Mouse (Mus musculus) liver (tissue): ENCODE data around the gene Gm20661.
A peak's percentile ranks its signal among the peaks of the same experiment; 100 is the strongest.
"Not testable (repeated sequence)": the region's sequence is repeated elsewhere in the genome, so short reads cannot be mapped to it uniquely, and the experiment has no call there.

Source experiments
- DNase-seq: peaks from one replicate; pipeline ENCODE4 v3.0.0-alpha.2; 2020; ENCODE audit warnings: mixed read lengths

The Gm20661 gene

GRCm38 (mm10) chr9:108001922-108002770, 19.3 kb downstream of the Gm20661 start, which contains the start of gene Ip6k1:
Ip6k1 (plus strand) TSS chr9:108002501.
- peak; percentile 100 for DNase-seq

- DNase-seq = peak; percentile 59
Measured at GRCm38 (mm10) chr9:108002778-108003530, 20.1 kb downstream of the Gm20661 start.

DNA sequence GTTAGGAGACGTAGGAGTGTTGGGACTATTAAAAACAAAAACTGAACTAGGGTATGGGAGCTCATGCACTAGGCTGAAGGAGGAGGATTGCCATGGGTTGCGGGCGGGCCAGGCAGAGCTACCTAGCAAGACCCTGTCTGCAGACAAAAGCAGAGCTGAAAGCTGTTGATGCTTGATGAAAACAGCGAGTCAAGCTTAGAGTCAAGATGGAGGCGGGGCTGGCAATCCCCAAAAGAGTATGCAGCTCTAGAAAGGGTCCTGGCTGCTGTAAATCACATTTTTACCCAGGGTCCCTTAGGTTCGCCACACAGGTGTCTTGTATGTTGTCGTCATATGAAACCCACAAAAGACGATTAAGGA, 20.7 kb downstream of the Gm20661 start:
- peak; percentile 46 for DNase-seq

- DNase-seq = no peak
Measured at GRCm38 (mm10) chr9:108008041-108008440, 25.2 kb downstream of the Gm20661 start.

DNA sequence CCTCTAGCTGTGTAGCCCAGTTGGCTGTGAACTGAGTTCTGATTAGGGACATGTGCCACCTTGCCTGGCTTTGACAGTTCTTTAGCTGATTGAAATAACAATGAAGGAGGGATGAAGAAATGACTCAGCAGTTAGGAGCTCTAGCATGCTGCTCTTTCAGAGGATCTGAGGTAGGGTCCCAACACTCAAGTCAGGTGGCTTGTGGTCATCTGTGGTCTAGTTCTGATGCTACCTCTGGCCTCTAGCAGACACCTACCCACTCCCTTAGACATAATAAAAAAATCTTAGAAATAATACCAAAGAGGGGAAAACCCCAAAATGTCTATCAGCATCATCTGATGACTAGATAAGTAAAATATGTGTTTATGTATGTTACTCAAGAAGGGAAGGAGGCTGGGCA, 27.5 kb downstream of the Gm20661 start:
- DNase-seq = no peak

- DNase-seq = not testable (repeated sequence)
Measured at GRCm38 (mm10) chr9:108013577-108013976, 30.7 kb downstream of the Gm20661 start.

DNA sequence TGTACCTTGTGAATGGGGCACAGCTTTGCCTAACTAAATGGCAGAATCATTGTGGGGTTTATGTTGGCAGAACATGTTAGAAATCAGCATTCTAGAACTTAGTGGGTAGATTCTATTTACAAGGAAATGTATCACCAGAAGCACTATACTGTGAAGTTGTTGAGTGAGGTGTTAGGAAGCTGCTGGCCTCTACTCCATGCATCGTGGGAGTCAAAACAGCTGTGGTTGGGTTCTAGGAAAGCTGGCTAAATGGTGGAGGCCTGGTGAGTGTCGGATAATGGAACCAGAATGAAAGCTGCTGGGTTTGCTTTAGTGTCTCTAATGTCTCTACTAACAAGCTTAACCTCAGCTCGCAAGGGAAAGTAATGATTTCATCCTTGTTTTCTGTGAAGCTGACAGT, 34.3 kb downstream of the Gm20661 start:
- no peak for DNase-seq

- no peak for DNase-seq
Measured at GRCm38 (mm10) chr9:108020741-108021140, 37.9 kb downstream of the Gm20661 start.

- DNase-seq = no peak
Measured at GRCm38 (mm10) chr9:108023216-108023615, 40.4 kb downstream of the Gm20661 start.

DNA sequence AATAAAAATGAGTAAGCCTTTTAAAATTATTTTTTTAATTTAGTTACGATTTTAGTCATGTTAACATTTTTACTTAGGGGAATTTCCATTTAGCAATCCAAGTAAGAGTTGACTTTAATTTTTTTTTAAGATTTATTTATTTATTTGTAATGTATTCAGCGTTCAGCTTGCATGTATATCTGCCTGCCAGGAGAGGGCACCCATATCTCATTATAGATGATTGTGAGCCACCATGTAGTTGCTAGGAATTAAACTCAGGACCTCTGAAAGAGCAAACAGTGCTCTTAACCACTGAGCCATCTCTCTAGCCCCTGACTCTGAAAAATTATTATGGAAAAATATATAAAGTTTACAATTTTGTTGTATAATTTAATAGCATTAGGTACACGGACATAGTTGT, 43.7 kb downstream of the Gm20661 start:
- DNase-seq = no peak

GRCm38 (mm10) chr9:108027867-108028266, 45.0 kb downstream of the Gm20661 start:
- no peak for DNase-seq

GRCm38 (mm10) chr9:108032126-108032525, 49.3 kb downstream of the Gm20661 start:
- DNase-seq = no peak

DNA sequence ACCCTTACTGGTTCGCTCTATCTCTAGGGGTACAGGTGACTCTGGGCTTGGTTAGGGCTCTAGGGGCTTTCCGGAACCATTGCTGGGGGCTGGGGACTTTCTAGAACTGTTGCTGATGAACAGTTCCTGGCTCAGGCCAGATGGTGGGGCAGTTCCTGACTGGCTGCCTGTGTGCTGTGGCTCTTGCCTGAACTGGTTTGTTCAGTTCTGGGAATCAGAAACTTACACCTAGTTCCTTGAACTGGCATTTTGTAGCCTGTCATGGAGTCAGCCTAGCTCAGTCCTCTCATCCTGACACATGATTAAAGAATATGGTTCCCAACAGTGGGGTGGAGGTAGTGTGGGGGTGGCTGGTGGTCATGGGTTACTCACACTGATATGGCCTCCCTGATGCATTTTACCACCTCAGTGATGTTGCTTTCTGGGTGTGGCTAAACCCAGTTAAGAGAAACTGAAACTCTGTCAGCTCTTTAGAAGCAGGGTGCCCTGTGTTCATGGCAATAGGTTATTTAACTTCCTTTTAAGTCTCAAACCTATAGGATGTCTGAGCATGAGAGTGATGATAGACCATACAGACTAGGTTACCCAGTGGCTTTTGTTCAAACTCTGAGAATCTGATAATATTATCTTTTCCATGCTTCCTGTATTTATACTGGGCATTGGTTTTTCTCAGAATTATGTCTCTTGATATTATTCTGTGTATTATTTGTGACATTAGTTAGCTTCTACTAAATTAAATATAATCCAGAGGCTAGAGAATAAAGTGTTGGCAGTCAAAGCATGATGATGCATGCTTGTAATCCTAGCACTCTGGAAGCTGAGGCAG, 52.7 kb downstream of the Gm20661 start:
- DNase-seq = no peak
